Mouse (Mus musculus): Measurements from ENCODE around the gene Cox6a2.
"Not testable (repeated sequence)": the region's sequence is repeated elsewhere in the genome, so short reads cannot be mapped to it uniquely, and the experiment has no call there.

Cox6a2 gene

GRCm38 (mm10) chr7:128201607-128202006 lies 4.6 kb downstream of the Cox6a2 start:
- no peaks in the 10 kb centered on the region for H3K27me3 ChIP-seq (ENCODE audit: control insufficient read depth, insufficient read depth, low read length, poor library complexity, severe bottlenecking)
- no peak for DNase-seq (ENCODE audit: low read depth, low spot score)
- no peaks in the 10 kb centered on the region for H3K36me3 ChIP-seq (ENCODE audit: control insufficient read depth, insufficient read depth, low read length, poor library complexity, severe bottlenecking)

GRCm38 (mm10) chr7:128181691-128182090 lies 24.5 kb downstream of the Cox6a2 start:
- H3K27me3 ChIP-seq (ENCODE audit: control insufficient read depth, insufficient read depth, low read length, poor library complexity, severe bottlenecking), result no peaks in the 10 kb centered on the region
- peak; percentile 26 for DNase-seq (ENCODE audit: low read depth, low spot score)
- no peaks in the 10 kb centered on the region for H3K36me3 ChIP-seq (ENCODE audit: control insufficient read depth, insufficient read depth, low read length, poor library complexity, severe bottlenecking)

GRCm38 (mm10) chr7:128180546-128180945 lies 25.6 kb downstream of the Cox6a2 start:
- H3K36me3 ChIP-seq (ENCODE audit: control insufficient read depth, insufficient read depth, low read length, poor library complexity, severe bottlenecking), result no peaks in the 10 kb centered on the region
- DNase-seq (ENCODE audit: low read depth, low spot score), result no peak

GRCm38 (mm10) chr7:128180126-128180525 lies 26.1 kb downstream of the Cox6a2 start:
- Histone ChIP-seq H3K27me3 (ENCODE audit: control insufficient read depth, insufficient read depth, low read length, poor library complexity, severe bottlenecking) (no peaks in the 10 kb centered on the region), H3K36me3 (ENCODE audit: control insufficient read depth, insufficient read depth, low read length, poor library complexity, severe bottlenecking) (no peaks in the 10 kb centered on the region)
- peak; percentile 44 for DNase-seq (ENCODE audit: low read depth, low spot score)

More at GRCm38 (mm10) chr7:128180546-128180945, 25.6 kb downstream of the Cox6a2 start:
- H3K27me3 ChIP-seq (ENCODE audit: control insufficient read depth, insufficient read depth, low read length, poor library complexity, severe bottlenecking), result no peaks in the 10 kb centered on the region

GRCm38 (mm10) chr7:128178385-128178784 lies 27.8 kb downstream of the Cox6a2 start:
- DNase-seq (ENCODE audit: low read depth, low spot score), result no peak
- Histone ChIP-seq H3K27me3 (ENCODE audit: control insufficient read depth, insufficient read depth, low read length, poor library complexity, severe bottlenecking) (no peaks in the 10 kb centered on the region), H3K36me3 (ENCODE audit: control insufficient read depth, insufficient read depth, low read length, poor library complexity, severe bottlenecking) (no peaks in the 10 kb centered on the region)

GRCm38 (mm10) chr7:128169996-128170395 lies 36.2 kb downstream of the Cox6a2 start:
- DNase-seq (ENCODE audit: low read depth, low spot score), result no peak
- H3K27me3 ChIP-seq (ENCODE audit: control insufficient read depth, insufficient read depth, low read length, poor library complexity, severe bottlenecking), result no peaks in the 10 kb centered on the region

GRCm38 (mm10) chr7:128166391-128166790 lies 39.8 kb downstream of the Cox6a2 start:
- no peak for DNase-seq (ENCODE audit: low read depth, low spot score)
- no peaks in the 10 kb centered on the region for H3K36me3 ChIP-seq (ENCODE audit: control insufficient read depth, insufficient read depth, low read length, poor library complexity, severe bottlenecking)
- H3K27me3 ChIP-seq (ENCODE audit: control insufficient read depth, insufficient read depth, low read length, poor library complexity, severe bottlenecking), result no peaks in the 10 kb centered on the region

More at GRCm38 (mm10) chr7:128169996-128170395, 36.2 kb downstream of the Cox6a2 start:
- no peaks in the 10 kb centered on the region for H3K36me3 ChIP-seq (ENCODE audit: control insufficient read depth, insufficient read depth, low read length, poor library complexity, severe bottlenecking)

- H3K27me3 ChIP-seq (ENCODE audit: control insufficient read depth, insufficient read depth, low read length, poor library complexity, severe bottlenecking), result no peaks in the 10 kb centered on the region
- H3K36me3 ChIP-seq (ENCODE audit: control insufficient read depth, insufficient read depth, low read length, poor library complexity, severe bottlenecking), result no peaks in the 10 kb centered on the region
- no peak for DNase-seq (ENCODE audit: low read depth, low spot score)
Observed at GRCm38 (mm10) chr7:128164001-128164400, 42.2 kb downstream of the Cox6a2 start.

- not testable (repeated sequence) for H3K27me3 ChIP-seq (ENCODE audit: control insufficient read depth, insufficient read depth, low read length, poor library complexity, severe bottlenecking); H3K36me3 ChIP-seq (ENCODE audit: control insufficient read depth, insufficient read depth, low read length, poor library complexity, severe bottlenecking)
- DNase-seq (ENCODE audit: low read depth, low spot score), result peak; percentile 24
Observed at GRCm38 (mm10) chr7:128158688-128159354, 47.4 kb downstream of the Cox6a2 start.

All from splenic B cell, adult 2 months (primary cell).